Mouse (Mus musculus): ENCODE data around the gene Cpa5. TPM values are rescaled to one million over a fixed set of nuclear protein-coding genes. Genes with fewer than 3 reads are reported as not detected.

The Cpa5 gene
- total RNA-seq, 1 experiment from 2014 or later: not detected

Other genes with a start within 250 kb of the Cpa5 start
- gene Zc3hc1, start 220.0 kb upstream of the Cpa5 start, total RNA-seq (2021): 16.4 and 22.4 TPM in 2 replicates
- gene Klhdc10, start 209.1 kb upstream of the Cpa5 start, total RNA-seq (2021): 72.4 and 72.6 TPM in 2 replicates
- 24.1 and 24.7 TPM in 2 replicates for gene Tmem209, start 101.2 kb upstream of the Cpa5 start, total RNA-seq (2021)
- gene Ssmem1, start 101.2 kb upstream of the Cpa5 start, total RNA-seq (2021): 0.33 TPM in 1 of 2 replicates, not detected in the other
- gene Cpa2, start 69.4 kb upstream of the Cpa5 start, total RNA-seq (2021): 0.56 and 0.90 TPM in 2 replicates
- gene Cpa4, start 42.6 kb upstream of the Cpa5 start, total RNA-seq (2021): 1.7 and 2.1 TPM in 2 replicates
- gene Cpa1, start 28.2 kb downstream of the Cpa5 start, total RNA-seq (2021): 0.30 TPM in 1 of 2 replicates, not detected in the other
- 6.8 and 8.2 TPM in 2 replicates for gene Cep41, start 82.7 kb downstream of the Cpa5 start, total RNA-seq (2021)
- 73.3 and 85.6 TPM in 2 replicates for gene Mest, start 112.5 kb downstream of the Cpa5 start, total RNA-seq (2021)

Measured in adrenal gland, postnatal 14 days (tissue).